Mouse (Mus musculus) C2C12 (cell line): ENCODE data around the gene Mipep. TPM values are rescaled to one million over a fixed set of nuclear protein-coding genes. Genes with fewer than 3 reads are reported as not detected.

Experiments used
- H3K27me3 ChIP-seq: one replicate; pipeline ENCODE4 v1.6.1; 2011; ENCODE audit not compliant: control insufficient read depth, insufficient read depth, insufficient read length
- H3K36me3 ChIP-seq: one replicate; pipeline ENCODE4 v1.6.1; 2011; ENCODE audit not compliant: control insufficient read depth, insufficient read depth
- H3K4me3 ChIP-seq: one replicate; pipeline ENCODE4 v1.5.1; 2011; ENCODE audit warnings: mild to moderate bottlenecking, control low read depth; ENCODE audit not compliant: poor library complexity, insufficient read depth, severe bottlenecking
- H3K79me2 ChIP-seq: one replicate; pipeline ENCODE4 v1.6.1; 2011; ENCODE audit not compliant: control insufficient read depth, insufficient read depth
- H3K79me3 ChIP-seq: one replicate; pipeline ENCODE4 v1.6.1; 2011; ENCODE audit warnings: low read depth, control low read depth
- H3ac ChIP-seq: one replicate; pipeline ENCODE3; 2011; ENCODE audit warnings: low read depth; ENCODE audit not compliant: control insufficient read depth, insufficient read length
- CEBPB ChIP-seq: IDR thresholded peaks from one replicate; pipeline ENCODE4 v1.6.1; 2011; ENCODE audit warnings: low read depth, mild to moderate bottlenecking, control low read depth, moderate library complexity
- CTCF ChIP-seq: IDR thresholded peaks from one replicate; pipeline ENCODE4 v1.5.1; 2011; ENCODE audit not compliant: control insufficient read depth, insufficient read depth, insufficient read length
- FOSL1 ChIP-seq: IDR thresholded peaks from one replicate; pipeline ENCODE4 v1.8.0; 2011; ENCODE audit warnings: mild to moderate bottlenecking, low read length; ENCODE audit not compliant: poor library complexity, insufficient read depth, severe bottlenecking
- MAX ChIP-seq: IDR thresholded peaks from one replicate; pipeline ENCODE4 v1.6.1; 2011; ENCODE audit warnings: mild to moderate bottlenecking, control low read depth
- MYOD1 ChIP-seq: IDR thresholded peaks from one replicate; pipeline ENCODE4 v1.6.1; 2011; ENCODE audit warnings: low read depth; ENCODE audit not compliant: control insufficient read depth, insufficient read length
- MYOG ChIP-seq: IDR thresholded peaks from one replicate; pipeline ENCODE4 v1.6.1; 2011; ENCODE audit not compliant: control insufficient read depth, insufficient read length; ENCODE audit errors: extremely low read depth
- USF1 ChIP-seq: IDR thresholded peaks from one replicate; pipeline ENCODE4 v1.6.1; 2011; ENCODE audit warnings: low read depth, mild to moderate bottlenecking, control low read depth, moderate library complexity
- polyA plus RNA-seq: library from polyadenylated mRNA; unstranded; fragments of >200 nt; fragmentation: generic; extraction: Trizol; gene quantifications from one replicate; pipeline ENCODE4 v1.2.1, GENCODE M21; 2012; ENCODE audit warnings: missing spikeins

The Mipep gene
- polyA plus RNA-seq, 1 experiment, result 9.8 TPM

DNA sequence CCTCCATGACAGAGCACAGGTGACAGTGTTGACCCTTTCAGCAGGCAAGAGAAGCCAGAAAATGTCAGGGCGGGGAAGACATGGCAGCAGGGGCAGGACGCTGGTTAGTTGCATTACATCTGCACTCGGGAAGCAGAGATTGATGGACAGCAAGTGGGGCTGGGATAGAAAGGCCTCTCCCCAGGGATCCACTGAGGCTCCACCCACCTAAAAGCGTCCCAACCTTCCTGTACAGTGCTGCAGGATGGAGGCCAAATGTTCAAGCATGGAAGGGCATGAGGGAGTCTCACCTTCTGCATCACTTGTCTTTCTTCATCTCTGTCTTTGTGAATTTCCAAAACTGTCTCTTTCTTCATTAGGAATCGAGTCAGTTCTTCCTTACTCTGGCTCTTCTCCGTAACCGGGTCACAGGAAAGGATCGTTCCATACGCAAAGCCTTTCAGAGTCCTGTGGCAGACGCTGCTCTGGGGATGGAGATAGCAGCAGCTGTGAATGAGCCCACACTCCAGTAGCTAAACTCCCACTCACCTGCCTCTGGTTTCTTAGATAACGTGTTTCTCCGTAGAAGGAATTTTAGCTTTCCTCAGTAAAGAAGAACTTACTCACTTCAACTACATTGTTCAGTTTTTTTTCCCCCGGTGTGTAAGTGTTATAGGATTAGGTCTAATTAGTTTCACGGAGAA lies 57.7 kb downstream of the Mipep start:
- Histone ChIP-seq H3K27me3 (no peaks in the 10 kb centered on the region), H3K79me3 (no peaks in the 10 kb centered on the region), H3K79me2 (no peaks in the 10 kb centered on the region), H3ac (no peak overlapping the region), H3K4me3 (no peak overlapping the region), H3K36me3 (no peaks in the 10 kb centered on the region)
- TF ChIP-seq MYOG (no peak), FOSL1 (no peak), CTCF (no peak), MYOD1 (no peak), CEBPB (no peak)

DNA sequence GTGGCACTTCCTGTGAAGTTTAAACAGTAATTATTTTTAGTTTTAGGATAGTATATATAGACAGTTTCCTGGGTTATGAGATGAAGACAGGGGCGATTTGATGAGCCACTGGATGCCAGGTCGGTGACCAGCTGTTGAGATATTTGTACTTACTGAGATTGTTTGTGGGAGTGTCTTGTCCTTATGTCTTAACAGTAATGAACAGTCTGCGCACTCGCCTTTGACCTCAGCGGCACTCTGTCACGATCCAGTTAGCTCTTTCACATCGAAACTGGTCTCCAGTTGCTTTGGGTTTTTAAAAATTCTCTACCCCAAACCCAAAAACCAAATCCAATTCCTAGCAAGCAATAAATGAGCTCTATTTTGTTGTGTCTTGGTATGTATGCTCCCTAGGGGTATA lies 59.2 kb downstream of the Mipep start:
- no peak for TF ChIP-seq MYOD1
- TF ChIP-seq MYOG, result no peak
- no peak for TF ChIP-seq MAX
- no peak for TF ChIP-seq CEBPB
- no peak for TF ChIP-seq USF1
- TF ChIP-seq FOSL1, result no peak
- no peak for TF ChIP-seq CTCF

DNA sequence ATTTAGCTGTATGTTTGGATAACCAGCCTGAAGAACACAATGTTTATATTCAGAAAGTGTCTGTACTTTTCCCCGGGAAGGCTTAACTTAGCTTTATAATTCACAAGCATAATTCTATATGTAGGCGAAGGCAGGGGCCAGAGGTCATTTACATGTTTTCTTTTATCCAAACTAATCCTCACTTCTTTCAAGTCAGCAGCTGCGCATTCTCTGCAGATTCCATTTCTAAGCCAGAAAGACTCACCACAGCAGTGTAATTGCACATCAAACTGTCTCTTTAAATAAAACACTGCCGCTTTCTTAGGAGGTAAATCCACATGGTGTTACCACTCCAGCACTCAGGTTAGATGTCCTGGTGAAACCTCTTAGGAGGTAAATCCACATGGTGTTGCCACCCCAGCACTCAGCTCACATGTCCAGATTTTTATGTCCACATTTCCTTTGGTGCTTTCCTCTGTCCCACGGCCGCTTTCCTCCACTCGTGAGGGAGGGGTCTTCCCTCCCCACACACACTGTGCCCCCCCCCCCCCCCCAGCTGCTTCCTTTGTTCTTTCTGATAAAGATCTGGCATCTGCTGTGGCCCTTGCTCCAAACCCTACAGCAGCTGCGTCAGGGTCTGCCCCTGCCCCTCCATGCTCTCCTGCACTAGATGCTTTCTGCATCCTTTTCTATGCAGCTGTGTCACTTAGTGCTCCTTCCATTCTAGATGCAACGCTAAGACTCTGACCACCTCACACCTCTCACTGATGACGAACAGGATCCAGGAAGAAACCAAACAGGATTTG lies 61.1 kb downstream of the Mipep start:
- Histone ChIP-seq H3K79me2 (no peaks in the 10 kb centered on the region), H3ac (no peak overlapping the region), H3K4me3 (no peak overlapping the region), H3K27me3 (no peaks in the 10 kb centered on the region), H3K79me3 (no peaks in the 10 kb centered on the region), H3K36me3 (no peaks in the 10 kb centered on the region)
- TF ChIP-seq MYOD1 (no peak), CTCF (no peak), CEBPB (no peak), MYOG (no peak), USF1 (no peak), MAX (no peak), FOSL1 (no peak)

More for the DNA sequence above, 59.2 kb downstream of the Mipep start:
- Histone ChIP-seq H3K79me3 (no peaks in the 10 kb centered on the region), H3K36me3 (no peaks in the 10 kb centered on the region), H3K4me3 (no peak overlapping the region), H3K27me3 (no peaks in the 10 kb centered on the region), H3ac (no peak overlapping the region), H3K79me2 (no peaks in the 10 kb centered on the region)

DNA sequence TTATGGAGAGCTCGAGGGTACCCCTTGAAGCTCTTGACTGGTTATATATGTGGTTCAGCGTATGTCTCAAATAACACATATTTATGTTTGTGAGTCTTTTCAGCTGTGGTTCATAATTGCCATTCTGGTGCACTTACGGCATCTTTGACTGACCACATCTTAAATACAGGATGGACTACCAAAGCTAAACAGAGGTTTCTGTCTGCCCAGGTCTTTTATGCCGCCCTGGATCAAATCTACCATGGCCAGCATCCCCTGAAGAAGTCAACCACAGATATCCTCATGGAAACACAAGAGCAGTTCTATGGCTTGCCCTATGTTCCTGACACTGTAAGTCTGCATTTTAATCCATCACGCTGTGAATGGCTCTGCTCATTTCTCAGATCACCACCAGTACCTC lies 61.8 kb downstream of the Mipep start:
- no peak overlapping the region for H3K4me3 ChIP-seq
- H3ac ChIP-seq, result no peak overlapping the region
- no peaks in the 10 kb centered on the region for H3K79me3 ChIP-seq
- H3K27me3 ChIP-seq, result no peaks in the 10 kb centered on the region
- no peak for TF ChIP-seq MYOG
- no peak for TF ChIP-seq MYOD1
- TF ChIP-seq CEBPB, result no peak
- no peak for TF ChIP-seq MAX
- no peak for TF ChIP-seq CTCF
- TF ChIP-seq USF1, result no peak
- no peak for TF ChIP-seq FOSL1
- no peaks in the 10 kb centered on the region for H3K36me3 ChIP-seq
- no peaks in the 10 kb centered on the region for H3K79me2 ChIP-seq

DNA sequence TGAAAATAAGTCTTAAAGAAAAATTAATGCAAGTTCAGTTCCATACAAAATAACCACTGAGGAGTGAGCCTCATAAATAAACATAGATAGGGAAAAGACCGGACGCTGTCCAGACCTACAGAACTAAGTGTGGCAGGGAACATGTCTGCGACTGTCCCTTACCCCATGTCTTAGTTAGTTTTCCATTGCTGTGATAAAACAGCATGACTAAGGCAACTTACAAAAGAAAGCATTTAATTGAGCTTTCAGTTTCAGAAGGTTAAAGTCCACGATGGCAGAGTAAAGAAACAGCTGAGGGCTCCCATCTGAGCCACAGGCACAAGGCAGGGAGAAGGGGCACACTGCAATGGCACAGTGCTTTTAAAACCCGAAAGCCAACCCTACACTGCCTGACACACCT lies 63.8 kb downstream of the Mipep start:
- no peaks in the 10 kb centered on the region for H3K79me3 ChIP-seq
- H3K27me3 ChIP-seq, result no peaks in the 10 kb centered on the region
- no peaks in the 10 kb centered on the region for H3K36me3 ChIP-seq
- H3K4me3 ChIP-seq, result no peak overlapping the region
- TF ChIP-seq MYOD1, result no peak
- TF ChIP-seq CEBPB, result no peak
- TF ChIP-seq CTCF, result no peak
- no peak for TF ChIP-seq MYOG
- TF ChIP-seq MAX, result no peak
- no peak for TF ChIP-seq FOSL1
- TF ChIP-seq USF1, result no peak
- H3ac ChIP-seq, result no peak overlapping the region
- no peaks in the 10 kb centered on the region for H3K79me2 ChIP-seq

DNA sequence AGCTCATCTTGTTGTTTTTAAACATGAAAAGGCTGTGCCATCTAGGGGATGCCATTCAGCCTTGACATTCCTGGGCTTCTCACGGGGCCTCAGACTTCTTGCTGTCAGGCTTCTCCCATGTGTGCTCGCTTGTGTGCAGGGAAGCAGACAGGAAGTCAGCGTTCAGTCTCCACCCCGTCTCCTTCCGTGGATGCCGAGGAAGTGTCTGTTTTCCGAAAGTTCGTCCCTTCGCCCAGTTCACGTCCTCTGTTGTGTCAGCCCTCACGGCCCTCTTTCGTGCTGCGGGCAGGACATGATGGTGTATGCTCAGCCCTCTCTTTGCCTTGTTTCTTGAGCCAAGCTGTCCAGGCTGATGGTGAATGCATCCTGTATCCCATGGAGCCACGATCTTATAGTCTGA lies 65.7 kb downstream of the Mipep start:
- H3K4me3 ChIP-seq, result no peak overlapping the region
- H3ac ChIP-seq, result no peak overlapping the region
- TF ChIP-seq MYOD1 (no peak), CTCF (no peak), USF1 (no peak), CEBPB (no peak), MYOG (no peak), MAX (no peak), FOSL1 (no peak)
- H3K79me3 ChIP-seq, result no peaks in the 10 kb centered on the region
- H3K27me3 ChIP-seq, result no peaks in the 10 kb centered on the region
- no peaks in the 10 kb centered on the region for H3K79me2 ChIP-seq
- no peaks in the 10 kb centered on the region for H3K36me3 ChIP-seq
